Mouse (Mus musculus) adrenal gland, postnatal 14 days (tissue): ENCODE data around the gene Pnkd. TPM values are rescaled to one million over a fixed set of nuclear protein-coding genes. Genes with fewer than 3 reads are reported as not detected.
A peak's percentile ranks its signal among the peaks of the same experiment; 100 is the strongest.
"Not testable (repeated sequence)": the region's sequence is repeated elsewhere in the genome, so short reads cannot be mapped to it uniquely, and the experiment has no call there.

ENCODE experiments used
- DNase-seq: peaks from one replicate; pipeline ENCODE4 v3.0.0; 2021; ENCODE audit warnings: mixed read lengths
- total RNA-seq: library from RNA; stranded (reverse); gene quantifications from 2 replicates; pipeline ENCODE4 v1.2.3, GENCODE M21; 2021

The Pnkd gene
- total RNA-seq, 1 experiment from 2014 or later: 115 TPM

DNA sequence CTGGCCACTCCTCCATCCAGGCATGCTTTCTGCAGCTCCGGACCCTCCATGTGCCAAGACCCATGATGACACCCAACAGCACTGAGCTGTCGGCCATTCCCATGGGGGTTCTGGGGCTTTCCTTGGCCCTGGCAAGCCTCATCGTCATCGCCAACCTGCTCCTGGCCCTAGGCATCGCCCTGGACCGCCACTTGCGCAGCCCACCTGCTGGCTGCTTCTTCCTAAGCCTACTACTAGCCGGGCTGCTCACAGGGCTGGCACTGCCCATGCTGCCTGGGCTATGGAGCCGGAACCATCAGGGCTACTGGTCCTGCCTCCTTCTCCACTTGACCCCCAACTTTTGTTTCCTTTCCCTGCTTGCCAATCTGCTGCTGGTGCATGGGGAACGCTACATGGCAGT, 6.2 kb upstream of the Pnkd start, which contains the start of gene Gpbar1:
TSS of gene Gpbar1 (plus strand) at position 13 of the 400 bp plus-strand sequence.
- no peak for DNase-seq

DNA sequence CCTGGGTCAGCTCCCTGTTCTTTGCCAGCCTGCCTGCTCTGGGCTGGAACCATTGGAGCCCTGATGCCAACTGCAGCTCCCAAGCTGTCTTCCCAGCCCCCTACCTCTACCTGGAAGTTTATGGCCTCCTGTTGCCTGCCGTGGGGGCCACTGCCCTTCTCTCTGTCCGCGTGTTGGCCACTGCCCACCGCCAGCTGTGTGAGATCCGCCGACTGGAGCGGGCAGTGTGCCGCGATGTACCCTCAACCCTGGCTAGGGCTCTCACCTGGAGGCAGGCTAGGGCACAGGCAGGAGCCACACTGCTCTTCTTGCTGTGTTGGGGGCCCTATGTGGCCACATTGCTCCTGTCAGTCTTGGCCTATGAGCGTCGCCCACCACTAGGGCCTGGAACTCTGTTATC, 5.7 kb upstream of the Pnkd start:
- no peak for DNase-seq

DNA sequence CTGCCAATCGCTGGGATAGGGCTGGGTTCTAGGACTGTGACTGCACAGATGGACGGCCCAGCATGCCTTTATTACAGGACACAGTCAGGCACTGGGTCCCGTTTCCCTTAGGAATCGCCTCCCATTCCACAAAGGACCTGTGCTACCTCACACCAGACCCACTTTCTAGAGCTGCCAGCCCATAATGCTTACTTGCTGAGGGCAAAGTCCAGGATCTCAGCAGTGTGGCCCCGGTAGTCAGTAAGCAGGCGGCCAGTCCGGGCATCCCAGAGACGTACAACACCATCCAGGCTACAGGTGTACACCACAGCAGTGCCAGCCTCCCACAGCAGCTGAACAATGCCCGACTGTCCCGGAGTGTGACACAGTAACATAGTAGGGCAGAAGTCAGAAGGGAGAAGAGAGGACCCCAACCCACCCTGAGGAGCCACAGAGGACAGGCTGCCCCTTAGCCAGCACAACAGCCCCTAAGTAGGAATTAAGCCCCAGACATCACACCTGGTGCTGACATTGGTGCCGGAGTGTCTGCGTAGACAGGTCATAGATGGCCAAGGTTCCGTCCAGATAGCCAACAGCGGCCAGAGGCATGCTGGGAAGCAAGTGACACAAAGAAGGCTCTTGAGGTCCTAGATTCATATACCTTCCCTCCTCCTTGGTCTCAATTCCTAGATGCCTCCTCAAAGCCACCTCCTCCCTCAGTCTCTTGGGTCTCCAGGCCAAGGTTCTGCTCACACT, 4.0 kb upstream of the Pnkd start:
- DNase-seq: no peak

DNA sequence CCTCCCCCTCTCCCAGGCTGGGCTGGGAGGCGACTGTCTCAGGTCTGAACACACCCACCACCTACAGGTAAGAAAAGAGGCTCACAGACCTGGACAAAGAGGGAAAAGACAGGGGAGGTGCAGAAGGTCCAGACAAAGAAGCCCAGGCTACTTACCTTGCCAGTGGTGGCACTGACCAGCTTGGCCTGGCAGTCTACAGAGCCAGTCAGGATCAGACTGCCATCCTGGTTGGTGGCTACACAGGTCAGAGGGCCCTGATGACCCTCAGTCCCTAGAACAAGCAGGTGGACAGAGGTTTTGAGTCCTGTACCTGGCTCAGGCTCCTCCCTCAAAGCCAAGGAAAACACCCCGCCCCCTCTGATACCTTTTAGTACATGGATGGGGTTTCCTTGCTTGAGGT, 3.4 kb upstream of the Pnkd start:
- DNase-seq: no peak

DNA sequence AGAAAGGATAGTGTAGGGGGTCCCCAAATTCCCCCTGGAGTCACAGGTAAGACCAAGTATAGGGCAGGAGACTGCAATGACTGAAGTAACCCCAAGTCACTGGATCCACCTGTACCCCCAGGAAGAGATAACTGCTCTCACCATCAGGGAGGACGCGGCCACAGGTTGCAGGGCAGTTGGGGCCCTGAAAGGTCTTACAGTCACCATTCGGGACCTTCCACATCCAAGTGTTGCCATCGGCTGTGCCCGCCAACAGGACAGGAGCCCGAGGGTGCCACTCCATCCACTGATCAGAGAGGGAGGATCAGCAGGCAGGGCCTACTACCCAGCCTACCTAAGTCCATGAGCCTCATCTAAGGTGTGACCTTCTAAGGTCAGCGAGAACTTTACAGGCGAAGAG, 2.8 kb upstream of the Pnkd start:
- DNase-seq: no peak

DNA sequence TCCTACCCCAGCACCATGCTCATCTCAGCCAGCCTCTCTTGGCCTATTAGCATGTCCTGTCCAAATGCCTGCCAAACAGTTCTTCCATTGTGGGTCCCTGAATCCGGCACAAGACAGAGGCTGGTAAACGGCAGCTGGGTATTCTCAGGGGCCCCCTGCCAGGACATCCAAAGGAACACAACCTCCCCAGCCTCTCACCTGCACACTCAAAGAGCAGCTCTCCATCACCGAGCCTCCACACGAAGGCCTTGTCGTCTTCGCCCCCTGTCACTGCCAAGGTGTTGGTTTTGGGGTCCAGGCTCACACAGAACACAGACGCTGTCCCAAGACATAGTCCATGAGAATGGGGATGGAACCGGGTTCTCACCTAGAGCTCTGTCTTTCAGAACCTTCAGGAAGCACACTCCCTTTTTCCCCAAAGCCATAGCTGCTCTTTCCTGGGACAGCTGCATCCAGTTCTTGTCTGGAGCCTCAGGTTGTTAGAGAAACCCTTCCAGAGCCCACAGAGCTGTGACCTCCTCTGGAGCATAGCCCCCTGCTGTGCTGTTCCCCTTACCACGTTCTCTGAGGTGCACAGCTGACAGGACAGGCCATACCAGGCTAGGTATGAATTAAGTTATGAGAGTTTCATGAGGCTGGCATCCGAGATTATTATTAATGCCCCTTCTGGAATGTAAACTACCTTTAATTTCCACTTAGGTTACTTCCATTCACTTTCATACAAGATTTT, 1.7 kb upstream of the Pnkd start:
- DNase-seq: no peak

DNA sequence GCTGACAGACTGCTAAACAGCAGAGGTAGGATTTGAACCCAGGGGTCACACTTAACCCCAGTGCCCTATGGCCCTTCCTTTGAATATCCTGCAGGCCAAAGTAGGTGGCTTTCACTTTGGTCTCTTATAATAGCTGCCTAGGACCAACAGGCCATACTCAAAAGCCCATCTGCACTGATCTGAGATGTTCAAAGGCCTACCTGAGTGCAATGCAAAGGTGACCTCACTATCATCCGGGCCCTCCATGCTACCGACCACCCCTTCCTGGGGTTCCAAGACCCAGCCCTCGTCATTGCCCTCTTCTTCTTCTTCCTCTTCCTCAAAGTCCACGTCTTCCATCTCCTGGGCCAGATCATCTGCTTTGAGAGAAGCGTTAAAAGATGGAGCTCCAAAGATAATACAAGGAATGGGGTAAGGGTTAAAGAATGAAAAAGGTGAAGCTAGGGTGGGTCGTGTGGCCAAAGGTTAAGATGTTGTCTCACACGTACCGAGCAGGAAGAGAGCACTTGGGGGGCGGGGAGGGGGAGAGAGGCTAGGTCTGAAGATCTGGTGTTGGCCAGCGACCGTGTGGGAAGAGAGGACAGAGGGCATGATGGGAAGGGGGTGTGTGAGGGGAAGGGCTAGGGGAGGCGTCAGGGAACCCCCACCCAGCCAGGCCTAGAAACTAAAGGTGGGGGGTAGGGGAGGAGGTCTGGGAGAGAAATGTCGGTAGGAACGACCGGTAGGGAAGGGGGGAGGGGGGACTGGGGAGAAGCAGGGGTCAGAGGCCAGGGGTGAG, 855 bp upstream of the Pnkd start:
- peak; percentile 85 for DNase-seq

DNA sequence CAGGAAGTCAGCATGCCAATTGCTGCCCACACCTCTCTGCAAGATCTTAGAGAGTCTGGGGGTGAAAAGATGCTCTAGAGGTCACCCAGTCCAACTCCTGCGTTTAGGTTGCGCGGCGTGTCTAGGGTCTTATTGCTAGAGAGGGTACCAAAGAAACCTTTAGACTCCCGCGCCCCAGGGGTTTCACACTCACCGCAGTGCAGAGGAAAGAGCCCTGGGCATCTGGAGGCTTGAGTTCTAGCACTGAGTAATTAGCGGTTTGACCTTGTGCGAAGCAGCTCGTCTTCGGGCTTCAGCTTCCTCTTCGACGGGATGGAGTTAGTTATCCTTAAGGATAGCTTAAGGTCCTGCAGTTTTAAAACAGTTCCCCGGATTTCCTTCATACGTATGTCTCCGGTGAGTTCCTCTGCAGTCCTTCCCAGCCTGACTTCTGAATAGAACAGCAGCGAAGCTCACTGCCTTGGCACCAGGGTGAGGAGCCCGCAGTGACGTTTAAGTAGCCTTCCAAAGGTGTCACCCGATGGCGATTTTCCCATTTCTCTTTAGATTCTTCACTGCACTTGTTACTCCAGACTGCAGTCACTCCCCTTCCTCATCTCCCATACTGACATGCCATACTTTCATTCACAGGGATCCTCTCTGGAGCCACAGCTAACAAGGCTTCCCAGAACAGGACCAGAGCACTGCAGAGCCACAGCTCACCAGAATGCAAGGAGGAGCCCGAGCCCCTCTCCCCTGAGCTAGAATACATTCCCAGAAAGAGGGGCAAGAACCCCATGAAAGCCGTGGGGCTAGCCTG, 681 bp downstream of the Pnkd start:
- peak; percentile 56 for DNase-seq

DNA sequence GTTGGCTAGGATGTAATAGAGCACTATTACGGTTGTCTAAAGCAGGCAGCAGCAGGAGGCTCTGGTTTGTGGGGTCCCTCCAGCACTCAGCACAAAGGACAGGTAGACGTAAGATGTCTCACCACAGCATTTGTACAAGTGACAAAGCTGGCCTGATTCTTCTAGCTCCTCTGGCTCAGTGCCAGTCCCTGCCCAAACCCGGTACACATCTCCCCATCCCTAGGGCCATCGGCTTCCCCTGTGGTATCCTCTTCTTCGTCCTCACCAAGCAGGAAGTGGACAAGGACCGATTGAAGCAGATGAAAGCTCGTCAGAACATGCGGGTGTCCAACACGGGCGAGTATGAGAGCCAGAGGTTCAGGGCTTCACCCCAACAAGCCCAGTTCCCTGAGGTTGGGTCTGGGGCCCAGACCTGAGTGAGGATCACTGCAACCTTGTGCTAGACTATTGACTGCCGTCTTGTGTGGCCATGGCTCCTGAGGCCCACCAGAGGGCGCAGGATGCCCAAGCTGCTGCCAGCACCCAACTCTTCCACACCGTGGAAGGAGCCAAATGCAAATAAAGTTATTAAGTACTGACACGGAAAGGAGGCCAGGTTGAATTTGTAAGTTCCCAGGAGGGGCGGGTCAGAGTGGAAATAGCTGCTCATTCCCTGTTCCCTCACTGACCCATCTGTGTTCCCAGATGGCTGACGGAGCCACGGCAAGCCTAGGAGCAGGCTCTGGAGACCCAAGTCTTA, 2.3 kb downstream of the Pnkd start:
- not testable (repeated sequence) for DNase-seq

DNA sequence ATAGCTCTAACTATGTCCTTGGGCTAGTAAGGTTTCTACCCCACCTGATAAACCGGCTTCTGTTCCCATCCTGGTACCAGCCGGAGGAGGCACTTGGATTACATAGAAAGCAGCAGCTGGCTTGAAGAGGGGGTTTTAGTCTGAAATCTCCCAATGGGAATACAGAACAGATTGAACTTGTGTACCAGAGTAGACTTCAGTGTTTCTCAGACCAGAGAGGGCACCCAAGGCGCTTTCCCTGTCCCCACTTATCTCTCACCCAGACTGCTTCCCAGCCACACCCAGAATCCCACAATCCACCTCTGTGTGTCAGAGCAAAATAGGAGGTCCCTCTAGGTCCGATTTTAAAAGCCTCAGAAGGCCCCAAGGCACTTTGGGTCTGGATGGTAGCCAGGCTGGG, 3.6 kb downstream of the Pnkd start:
- DNase-seq: no peak

DNA sequence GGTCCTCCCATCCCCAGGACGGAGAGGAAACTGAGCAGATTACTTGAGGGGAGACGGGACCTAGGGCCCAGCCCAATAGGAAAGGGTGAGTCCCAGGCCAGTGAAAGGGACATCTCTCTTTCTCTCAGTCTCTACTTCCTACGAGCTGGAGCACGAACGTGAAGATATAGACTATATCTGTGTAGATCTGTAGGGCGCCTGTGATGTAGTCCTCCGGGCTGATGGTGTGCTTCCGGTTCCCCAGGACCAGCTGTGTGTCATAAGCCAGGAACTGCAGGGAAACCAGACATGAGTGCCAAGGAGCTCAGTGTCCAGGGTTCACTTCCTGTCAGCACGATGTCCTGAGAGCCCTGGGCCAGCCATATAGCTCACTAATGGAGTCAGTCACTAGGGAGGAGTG, 4.5 kb downstream of the Pnkd start:
- no peak for DNase-seq

DNA sequence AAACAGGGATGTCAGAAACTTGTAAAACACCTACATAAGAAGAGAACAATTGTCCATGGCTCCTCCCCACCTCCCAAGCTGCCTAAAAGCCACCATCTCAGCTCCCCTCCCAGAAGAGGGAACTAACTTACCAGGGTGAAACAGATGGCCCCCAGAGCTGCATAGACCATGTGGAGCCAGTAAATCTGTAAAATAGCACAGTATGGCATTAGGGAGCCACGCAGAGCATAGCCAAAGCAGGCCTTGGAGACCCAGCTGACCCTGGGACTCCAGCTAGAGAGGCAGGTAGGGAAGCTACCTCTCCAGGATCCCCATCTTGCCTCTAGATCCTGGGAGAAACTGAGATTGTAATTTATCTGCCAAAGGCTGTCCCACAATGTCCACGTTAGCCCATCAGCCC, 5.0 kb downstream of the Pnkd start:
- DNase-seq: no peak

DNA sequence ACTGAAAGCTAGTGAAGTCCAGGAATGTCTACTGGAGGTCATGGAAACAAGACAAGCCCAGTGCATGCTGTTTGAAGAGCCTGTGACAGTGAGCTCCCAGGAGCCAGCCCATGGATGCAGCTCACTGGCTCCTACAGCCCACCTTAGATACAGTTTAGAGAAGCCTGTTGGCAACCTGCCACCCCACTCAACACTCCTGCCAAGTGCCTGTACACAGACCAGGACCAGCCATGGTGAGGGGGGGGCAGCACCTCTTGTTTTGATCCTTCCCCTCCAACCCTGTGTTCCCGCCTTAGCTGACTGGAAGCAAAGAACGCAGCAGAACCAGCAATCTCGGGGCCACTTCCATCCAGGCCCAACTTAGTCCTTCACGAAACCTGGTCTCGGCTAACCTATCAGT, 5.4 kb downstream of the Pnkd start:
- no peak for DNase-seq

DNA sequence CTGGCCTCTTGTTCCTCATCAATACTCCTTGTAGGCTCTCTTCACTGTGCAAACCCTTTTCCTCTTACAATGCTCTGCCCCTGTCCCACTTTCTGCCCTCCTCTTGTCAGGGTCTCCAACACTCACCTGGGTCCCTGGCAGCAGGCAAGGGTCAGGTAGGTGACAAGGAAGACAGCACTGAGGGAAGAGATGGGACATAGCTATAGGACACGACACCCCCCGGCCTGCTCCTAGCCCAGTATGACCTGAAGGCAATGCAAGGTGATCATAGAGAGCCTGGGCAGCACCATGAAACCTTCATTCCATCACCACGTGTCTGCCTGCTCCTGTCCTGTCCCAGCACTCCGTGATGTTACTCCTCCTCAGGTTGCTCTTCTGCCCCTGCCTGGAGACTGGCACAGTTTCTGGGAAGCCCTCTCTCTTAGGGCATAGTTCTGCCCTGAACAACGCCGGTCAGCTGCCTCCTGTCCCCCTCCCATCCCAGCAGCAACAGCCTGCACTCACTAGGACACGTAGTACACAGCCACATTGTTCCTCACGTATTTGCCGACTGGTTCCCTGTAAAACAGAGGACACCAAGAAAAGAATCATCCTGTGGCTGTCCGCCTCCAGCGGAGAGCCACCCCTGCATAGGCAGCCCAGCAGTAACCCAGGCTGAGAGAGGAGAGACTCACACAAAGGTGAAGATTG, 7.7 kb downstream of the Pnkd start:
- DNase-seq: no peak

DNA sequence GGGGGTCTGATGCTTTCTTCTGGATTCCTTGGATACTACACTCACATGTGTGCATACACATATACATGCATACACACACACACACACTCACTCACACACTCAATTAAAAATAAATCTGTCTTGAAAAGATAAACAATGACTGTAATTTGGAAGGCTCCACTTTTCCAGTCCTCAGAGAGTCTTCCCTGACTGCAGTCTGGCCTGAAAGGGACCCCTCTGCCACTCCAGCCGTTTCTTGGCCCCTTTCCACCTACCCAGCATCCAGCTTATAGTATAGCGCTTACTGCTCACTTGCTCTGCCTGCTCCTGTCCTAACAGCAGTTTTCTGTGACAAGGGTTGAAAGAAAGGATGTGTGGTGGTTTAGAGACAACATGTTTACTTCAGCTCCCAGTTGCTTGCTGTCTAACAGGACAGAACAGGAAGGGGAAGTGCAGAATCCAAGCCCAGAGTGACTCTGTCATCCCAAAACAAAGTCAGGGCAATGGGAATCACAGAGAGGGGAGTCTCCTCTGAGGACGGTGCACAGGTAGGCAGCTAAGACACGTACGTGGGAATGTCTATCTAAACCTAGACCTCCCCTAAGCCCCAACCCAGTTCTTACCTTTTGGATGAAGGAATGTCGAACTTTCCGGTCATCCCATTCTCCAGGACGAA, 8.7 kb downstream of the Pnkd start:
- no peak for DNase-seq

DNA sequence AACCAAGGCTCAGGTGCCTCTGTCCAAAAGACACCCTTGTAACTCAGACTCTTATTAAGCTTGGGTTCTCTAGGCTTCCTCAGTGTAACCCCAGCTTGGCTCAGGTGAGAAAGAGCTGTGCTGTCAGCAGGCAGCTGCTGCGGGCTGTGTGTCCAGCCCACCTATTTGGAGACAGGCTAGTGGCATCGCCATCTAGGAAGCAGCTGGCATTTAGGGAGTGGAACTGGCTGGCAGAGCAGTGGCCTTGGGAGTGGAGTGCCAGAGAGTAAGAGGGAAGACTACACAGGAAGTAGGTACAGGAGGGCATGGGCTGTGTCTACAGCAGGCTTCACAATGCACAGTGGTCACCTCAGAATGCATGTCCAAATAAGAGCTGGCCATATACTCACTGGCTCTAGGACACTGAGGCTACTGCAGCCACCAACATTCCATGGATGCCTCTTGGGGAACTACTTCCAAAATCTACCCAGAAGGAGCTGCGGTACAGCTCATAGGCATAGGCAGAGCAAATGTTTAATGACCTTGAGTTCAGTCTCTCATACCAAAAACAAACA, 9.4 kb downstream of the Pnkd start:
- DNase-seq: no peak

DNA sequence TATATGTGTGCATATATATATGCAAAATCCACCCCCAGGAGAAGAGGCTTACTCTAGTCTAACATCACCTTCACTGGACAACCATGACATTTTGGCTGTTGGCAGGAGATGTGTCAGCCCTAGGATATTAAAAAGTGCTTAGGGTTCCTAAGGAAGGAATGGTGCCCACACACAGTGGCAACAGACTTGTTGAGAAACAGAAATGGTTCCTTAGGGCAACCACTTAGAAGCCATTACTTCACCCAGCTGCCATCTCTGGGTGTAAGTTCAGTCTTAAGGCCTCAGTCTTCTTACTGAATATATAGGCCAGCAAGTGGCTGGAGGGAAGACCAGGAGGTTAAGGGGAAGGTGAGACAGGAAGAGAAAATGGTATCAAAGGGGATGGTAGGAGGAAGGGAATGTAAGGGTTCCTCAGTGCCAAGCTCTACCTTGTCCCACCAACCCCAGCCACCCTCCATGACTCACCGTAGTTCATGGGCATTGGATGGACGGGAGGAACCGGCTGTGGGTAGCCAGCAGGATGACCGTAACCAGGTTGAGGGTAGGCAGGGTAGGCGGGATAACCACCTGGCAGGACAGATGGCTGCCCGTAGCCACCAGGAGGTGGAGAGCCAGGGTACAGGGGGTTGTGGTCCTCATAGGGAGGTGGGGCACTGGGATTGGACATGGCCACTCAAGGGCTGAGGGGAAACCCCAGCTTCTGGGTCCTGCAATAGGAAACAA, 10.2 kb downstream of the Pnkd start:
- peak; percentile 49 for DNase-seq

DNA sequence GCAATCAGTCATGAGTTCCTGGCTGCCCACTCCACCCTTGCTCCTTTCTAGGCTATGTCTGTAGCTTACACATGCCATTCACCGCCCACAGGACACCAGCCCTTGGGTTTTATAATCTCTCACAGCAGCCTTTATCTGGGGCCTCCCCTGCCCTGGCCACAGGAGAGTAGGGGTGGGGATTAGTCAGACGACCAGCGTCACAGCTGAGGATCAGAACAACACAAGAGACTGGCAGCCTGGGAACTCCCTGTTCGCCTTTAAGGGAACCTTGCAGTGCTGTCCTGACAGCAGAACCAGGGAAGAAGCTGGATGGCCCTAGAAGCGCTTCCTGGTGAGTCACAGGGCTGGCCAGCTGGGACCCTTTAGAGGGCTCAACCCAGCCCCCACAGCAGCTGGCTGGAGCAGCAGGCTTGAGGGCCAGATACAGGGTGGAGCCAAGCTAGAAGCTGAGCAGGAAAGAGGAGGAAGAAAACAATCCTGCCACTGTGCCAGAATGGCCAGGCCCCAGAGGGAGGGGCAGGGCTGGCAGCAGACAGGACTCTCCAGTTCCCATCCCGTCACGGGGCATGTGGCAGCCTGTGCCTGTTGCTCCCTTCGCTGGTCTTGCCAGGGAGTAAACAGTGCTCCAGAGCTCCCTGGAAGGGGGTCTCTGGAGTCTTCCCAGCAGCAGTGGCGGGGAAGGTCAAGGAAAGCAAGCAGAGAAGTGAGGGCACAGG, 10.9 kb downstream of the Pnkd start:
- DNase-seq: peak; percentile 94

DNA sequence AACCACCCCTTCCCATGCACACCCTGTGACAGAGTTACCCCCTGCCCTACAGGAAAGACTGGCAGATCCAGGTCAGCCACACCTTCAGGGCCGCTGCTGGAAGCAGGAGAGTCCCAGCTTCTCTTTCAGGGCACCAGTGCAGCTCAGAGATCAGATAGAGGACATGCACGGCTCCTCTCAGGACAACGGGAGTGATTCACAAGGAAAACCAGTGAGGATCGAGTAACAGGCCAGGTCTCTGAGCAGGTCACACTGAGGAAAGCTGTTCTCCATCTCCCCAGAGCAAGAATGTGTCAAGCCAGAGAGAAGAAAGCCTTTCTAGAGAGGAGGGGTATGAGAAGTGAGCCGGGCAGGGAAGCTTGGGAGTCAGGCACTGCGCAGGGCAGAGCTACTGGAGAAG, 11.7 kb downstream of the Pnkd start:
- DNase-seq: no peak
